Mouse (Mus musculus) limb, embryonic 14.5 days (tissue): ENCODE results near the gene Ncf4. TPM values are rescaled to one million over a fixed set of nuclear protein-coding genes. Genes with fewer than 3 reads are reported as not detected.

ENCODE experiments used
- ATAC-seq: fragments of 200-750 bp; cut with Nextera tagmentation; 2 replicates; pipeline ENCODE4 v1.8.0; 2017; ENCODE audit warnings: low read depth, moderate number of reproducible peaks, moderate TSS enrichment; ENCODE audit not compliant: low FRiP score
- DNase-seq: peaks from one replicate; pipeline ENCODE4 v3.0.0-alpha.2; 2015; ENCODE audit warnings: low spot score
- H3K27ac ChIP-seq: fragments of 300-500 bp; sonication (generic); replicated peaks from 2 replicates; pipeline ENCODE4 v1.5.1; 2014; ENCODE audit warnings: low read depth, mild to moderate bottlenecking, low read length, moderate library complexity, mixed read lengths
- H3K27me3 ChIP-seq: fragments of 300-500 bp; sonication (generic); 2 replicates; pipeline ENCODE4 v1.6.1; 2014; ENCODE audit warnings: low read length, mixed read lengths; ENCODE audit not compliant: control insufficient read depth, insufficient read depth
- H3K36me3 ChIP-seq: fragments of 300-500 bp; sonication (generic); 2 replicates; pipeline ENCODE4 v1.6.1; 2014; ENCODE audit warnings: mild to moderate bottlenecking, low read length, moderate library complexity, mixed read lengths; ENCODE audit not compliant: control insufficient read depth, insufficient read depth
- H3K4me1 ChIP-seq: fragments of 300-500 bp; sonication (generic); 2 replicates; pipeline ENCODE4 v1.6.1; 2014; ENCODE audit warnings: antibody characterized with exemption, low read length, mixed read lengths; ENCODE audit not compliant: control insufficient read depth, insufficient read depth
- H3K4me2 ChIP-seq: fragments of 300-500 bp; sonication (generic); replicated peaks from 2 replicates; pipeline ENCODE4 v1.6.1; 2014; ENCODE audit warnings: low read depth, mild to moderate bottlenecking, low read length, moderate library complexity; ENCODE audit not compliant: severe bottlenecking
- H3K4me3 ChIP-seq: fragments of 300-500 bp; sonication (generic); replicated peaks from 2 replicates; pipeline ENCODE4 v1.5.1; 2014; ENCODE audit warnings: low read length
- H3K9ac ChIP-seq: fragments of 300-500 bp; sonication (generic); 2 replicates; pipeline ENCODE4 v1.6.1; 2014; ENCODE audit warnings: mild to moderate bottlenecking, low read depth, low read length, moderate library complexity; ENCODE audit not compliant: severe bottlenecking
- H3K9me3 ChIP-seq: fragments of 300-500 bp; sonication (generic); 2 replicates; pipeline ENCODE4 v1.6.1; 2016; ENCODE audit warnings: low read length; ENCODE audit not compliant: control insufficient read depth
- POLR2A ChIP-seq: fragments of 200-500 bp; IDR thresholded peaks from 2 replicates; pipeline ENCODE4 v1.8.0; 2012; ENCODE audit warnings: inconsistent platforms, mild to moderate bottlenecking, moderate library complexity, borderline replicate concordance; ENCODE audit not compliant: insufficient read depth, insufficient read length; ENCODE audit errors: extremely low read depth
- WGBS: fragments of 180-500 bp; shearing (Covaris S2); extraction: QIAGEN DNeasy Blood & Tissue Kit; methylation state at CpG from one replicate; pipeline ENCODE4 v1.1.7; 2014; 5-methylcytosine and 5-hydroxymethylcytosine counted together
- polyA plus RNA-seq, 2 experiments: library from polyadenylated mRNA; depleted of rRNA in 1 of 2; stranded (reverse) in 1 of 2; unstranded in 1 of 2; fragments of >200 nt; fragmentation: Nextera tagmentation in 1 of 2; extraction: Ambion mirVana in 1 of 2; gene quantifications; 2 replicates each; pipeline versions ENCODE4 v1.2.1 to v1.2.3; 2012 to 2014

Ncf4 gene
- polyA plus RNA-seq (2012; rRNA removed) (4.0 and 4.1 TPM in 2 replicates), polyA plus RNA-seq (2014; fragmentation: Nextera tagmentation; extraction: Ambion mirVana) (5.4 and 5.6 TPM in 2 replicates)

- no peak within 1 kb of the TSS for H3K4me2 ChIP-seq
- H3K27me3 ChIP-seq: no peaks in the 10 kb centered on the region
- no peak for TF ChIP-seq POLR2A
- H3K9ac ChIP-seq: no peak within 1 kb of the TSS
- no peak within 1 kb of the TSS for H3K4me3 ChIP-seq
- 66% methylated on average over 7 of the region's 7 CpGs for WGBS
- no peaks in the 10 kb centered on the region for H3K4me1 ChIP-seq
- DNase-seq (no peak), ATAC-seq (no peak)
- no peaks in the 10 kb centered on the region for H3K9me3 ChIP-seq
- no peak within 1 kb of the TSS for H3K27ac ChIP-seq
- H3K36me3 ChIP-seq: no peaks in the 10 kb centered on the region
Measured at GRCm38 (mm10) chr15:78244695-78245492, at the start of gene Ncf4. Gene Ncf4 (plus strand): TSS chr15:78244801.

- DNase-seq (no peak), ATAC-seq (no peak)
- Histone ChIP-seq H3K9ac (no peak overlapping the region), H3K27ac (no peak overlapping the region), H3K36me3 (no peaks in the 10 kb centered on the region), H3K9me3 (no peaks in the 10 kb centered on the region), H3K27me3 (no peaks in the 10 kb centered on the region), H3K4me1 (no peaks in the 10 kb centered on the region), H3K4me3 (no peak overlapping the region), H3K4me2 (no peak overlapping the region)
- WGBS: 67% methylated on average over 28 of the region's 28 CpGs
- TF ChIP-seq POLR2A: no peak
Measured at GRCm38 (mm10) chr15:78195096-78195880, 49.3 kb upstream of the Ncf4 start.

GRCm38 (mm10) chr15:78204053-78204847, 40.4 kb upstream of the Ncf4 start:
- Histone ChIP-seq H3K9ac (0 out of 2 replicates have a peak overlapping the region, but pooled peaks have one; percentile 7), H3K9me3 (no peaks in the 10 kb centered on the region), H3K4me3 (peak overlapping the region; percentile 28), H3K4me1 (peaks cover 4% of the 10 kb centered on the region; the same call in 1 of the 2 replicates), H3K36me3 (no peaks in the 10 kb centered on the region), H3K27me3 (peaks cover 42% of the 10 kb centered on the region), H3K27ac (no peak overlapping the region), H3K4me2 (peak overlapping the region; percentile 56)
- ATAC-seq (0 out of 2 replicates have a peak, but pooled peaks have one; percentile 34), DNase-seq (peak; percentile 11)
- no peak for TF ChIP-seq POLR2A
- WGBS: 4% methylated on average over 39 of the region's 41 CpGs

- no peak for TF ChIP-seq POLR2A
- H3K27ac ChIP-seq: no peak overlapping the region
- WGBS: 36% methylated on average over 3 of the region's 3 CpGs
- no peaks in the 10 kb centered on the region for H3K36me3 ChIP-seq
- no peak for ATAC-seq
- 0 out of 2 replicates have a peak, but pooled peaks cover 3% of the 10 kb centered on the region for H3K9me3 ChIP-seq
- H3K4me3 ChIP-seq: no peak overlapping the region
- no peak overlapping the region for H3K4me2 ChIP-seq
- H3K4me1 ChIP-seq: peaks cover 4% of the 10 kb centered on the region; the same call in 1 of the 2 replicates
- peak; percentile 30 for DNase-seq
- peaks cover 42% of the 10 kb centered on the region for H3K27me3 ChIP-seq
- H3K9ac ChIP-seq: no peak overlapping the region
Measured at GRCm38 (mm10) chr15:78205192-78205591, 39.4 kb upstream of the Ncf4 start.
